8 mouse cellular contexts compared by ENCODE assay signal in the genomic region with DNA sequence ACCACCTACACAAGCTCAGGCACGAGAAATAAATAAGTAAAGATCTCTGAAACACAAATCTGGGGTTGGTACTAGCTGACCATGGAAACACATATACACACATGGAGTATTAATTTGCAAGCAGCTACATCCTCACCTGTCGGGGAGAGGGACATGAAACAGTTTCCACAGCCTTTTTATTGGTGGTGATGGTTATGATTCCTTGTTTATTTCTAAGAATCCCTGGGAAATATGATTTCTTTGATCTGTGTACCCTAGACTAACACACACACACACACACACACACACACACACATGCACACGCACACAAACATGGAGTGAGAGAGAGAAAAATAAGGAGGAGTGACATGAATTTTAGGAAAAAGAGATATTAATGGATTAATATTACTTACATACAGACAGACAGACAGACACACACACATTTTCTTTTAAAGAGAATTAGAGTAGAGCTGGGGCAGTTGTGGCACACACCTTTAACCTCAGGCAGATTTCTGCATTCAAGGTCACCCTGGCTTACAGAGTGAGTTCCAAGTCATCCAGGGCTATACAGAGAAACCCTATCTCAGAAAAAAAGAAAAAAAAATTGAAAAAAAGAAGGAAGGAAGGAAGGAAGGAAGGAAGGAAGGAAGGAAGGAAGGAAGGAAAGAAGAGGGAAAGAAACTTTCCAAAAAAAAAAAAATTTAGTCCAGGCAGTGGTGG.
DNase-seq lines count a peak whose midpoint lies in the region; ATAC-seq and TF ChIP-seq lines count a peak whose summit lies in the region.
"Not testable (repeated sequence)": the region's sequence is repeated elsewhere in the genome, so short reads cannot be mapped to it uniquely, and the experiment has no call there.

No protein-coding gene starts in this region.

- H3K36me3 ChIP-seq in embryonic facial prominence, embryonic 10.5 days (replicated peaks); hindbrain, embryonic 10.5 days; liver, adult 2 months (ENCODE audit: control insufficient read depth, insufficient read depth, low read length); midbrain, postnatal 0 days (ENCODE audit: insufficient read depth, low read length): not testable (repeated sequence)

- H3K4me3 ChIP-seq in embryonic facial prominence, embryonic 10.5 days; hindbrain, embryonic 10.5 days; liver, adult 2 months (ENCODE audit: insufficient read depth, low read depth, low read length); midbrain, postnatal 0 days (ENCODE audit: low read depth, low read length): not testable (repeated sequence)

- DNase-seq in A20 (ENCODE audit: low read depth, low spot score) = peak; percentile 71
- peak; percentile 90 for DNase-seq in MEL-GATA-1-ER (ENCODE audit: extremely low read depth, low read depth)
- peak; percentile 43 for DNase-seq in brain, embryonic 14.5 days (ENCODE audit: low read depth)
- peak; percentile 13 for DNase-seq in embryonic facial prominence, embryonic 10.5 days (ENCODE audit: low spot score)
- DNase-seq in hindbrain, embryonic 10.5 days (ENCODE audit: low spot score) = peak; percentile 3
- peak; percentile 87 for DNase-seq in liver, adult 2 months (ENCODE audit: extremely low read depth, low read depth, low spot score)
- peak; percentile 42 for DNase-seq in midbrain, postnatal 0 days (ENCODE audit: low spot score)
- DNase-seq in yolk sac, embryonic 10.5 days (ENCODE audit: low spot score) = peak; percentile 19

- H3K4me1 ChIP-seq in embryonic facial prominence, embryonic 10.5 days; hindbrain, embryonic 10.5 days (replicated peaks); liver, adult 2 months (ENCODE audit: control insufficient read depth, insufficient read depth, low read length); midbrain, postnatal 0 days (ENCODE audit: insufficient read depth, low read length): not testable (repeated sequence)

- peaks cover 11% of the 10 kb centered on the region for H3K9me3 ChIP-seq in embryonic facial prominence, embryonic 10.5 days
- not testable (repeated sequence) for H3K9me3 ChIP-seq in hindbrain, embryonic 10.5 days; midbrain, postnatal 0 days (ENCODE audit: low read length)

- WGBS in embryonic facial prominence, embryonic 10.5 days = 44% methylated on average over 3 of the region's 3 CpGs
- WGBS in hindbrain, embryonic 10.5 days = 45% methylated on average over 3 of the region's 3 CpGs
- whole genome bisulfite sequencing in liver, adult 2 months = 44% methylated on average over 3 of the region's 3 CpGs
- 48% methylated on average over 3 of the region's 3 CpGs for WGBS in midbrain, postnatal 0 days

- not testable (repeated sequence) for H3K27me3 ChIP-seq in embryonic facial prominence, embryonic 10.5 days (replicated peaks; ENCODE audit: low read depth, poor library complexity, severe bottlenecking); hindbrain, embryonic 10.5 days (ENCODE audit: insufficient read depth, poor library complexity, severe bottlenecking); liver, adult 2 months (ENCODE audit: control insufficient read depth, insufficient read depth, low read length); midbrain, postnatal 0 days (ENCODE audit: insufficient read depth, low read length)

- not testable (repeated sequence) for TF ChIP-seq POLR2A in brain, embryonic 14.5 days (IDR thresholded peaks at IDR 0.05; ENCODE audit: borderline replicate concordance, extremely low read depth, insufficient read depth, insufficient read length, poor library complexity, severe bottlenecking); liver, adult 2 months (IDR thresholded peaks at IDR 0.05; ENCODE audit: extremely low read depth, insufficient read depth, low read length)

- not testable (repeated sequence) for H3K27ac ChIP-seq in embryonic facial prominence, embryonic 10.5 days (replicated peaks); hindbrain, embryonic 10.5 days; liver, adult 2 months (replicated peaks; ENCODE audit: insufficient read depth, low read depth, low read length); midbrain, postnatal 0 days (ENCODE audit: low read depth, low read length)

- not testable (repeated sequence) for H3K79me2 ChIP-seq in liver, adult 2 months (ENCODE audit: control insufficient read depth, insufficient read depth, low read length)

- TF ChIP-seq CTCF in brain, embryonic 14.5 days (IDR thresholded peaks at IDR 0.05; ENCODE audit: borderline replicate concordance, extremely low read depth, insufficient read depth, insufficient read length); liver, adult 2 months (IDR thresholded peaks at IDR 0.05; ENCODE audit: low read depth, low read length); midbrain, postnatal 0 days (IDR thresholded peaks at IDR 0.05): not testable (repeated sequence)

- ATAC-seq in midbrain, postnatal 0 days (ENCODE audit: low FRiP score) = not testable (repeated sequence)

- not testable (repeated sequence) for H3K9ac ChIP-seq in liver, adult 2 months (ENCODE audit: low read depth, low read length); midbrain, postnatal 0 days (replicated peaks; ENCODE audit: low read length, poor library complexity, severe bottlenecking)

- not testable (repeated sequence) for H3K4me2 ChIP-seq in midbrain, postnatal 0 days (ENCODE audit: low read depth, low read length, poor library complexity, severe bottlenecking)

Comparison
In these comparisons a context has a peak if more than half of its experiments do, and no peak if none do; other contexts are left out.
1. DNase-seq: peak in every context shown above with its lines; median percentile 90 in MEL-GATA-1-ER; 87 in liver, adult 2 months; 71 in A20; 43 in brain, embryonic 14.5 days; 42 in midbrain, postnatal 0 days; 19 in yolk sac, embryonic 10.5 days; 13 in embryonic facial prominence, embryonic 10.5 days; 3 in hindbrain, embryonic 10.5 days.